Mouse (Mus musculus) liver, embryonic 12.5 days (tissue): Measurements from ENCODE around the gene Tpd52l2. TPM values are rescaled to one million over a fixed set of nuclear protein-coding genes. Genes with fewer than 3 reads are reported as not detected.

Source experiments
- ATAC-seq: fragments of 200-750 bp; cut with Nextera tagmentation; 2 replicates; pipeline ENCODE4 v1.8.0; 2017; ENCODE audit warnings: moderate number of reproducible peaks, mild to moderate bottlenecking, moderate library complexity
- H3K27ac ChIP-seq: fragments of 300-500 bp; sonication (generic); 2 replicates; pipeline ENCODE4 v1.5.1; 2016; ENCODE audit warnings: mild to moderate bottlenecking
- H3K27me3 ChIP-seq: fragments of 300-500 bp; sonication (generic); replicated peaks from 2 replicates; pipeline ENCODE4 v1.6.1; 2016; ENCODE audit warnings: mild to moderate bottlenecking, moderate library complexity
- H3K36me3 ChIP-seq: fragments of 300-500 bp; sonication (generic); 2 replicates; pipeline ENCODE4 v1.6.1; 2016; ENCODE audit warnings: mild to moderate bottlenecking, moderate library complexity
- H3K4me1 ChIP-seq: fragments of 300-500 bp; sonication (generic); 2 replicates; pipeline ENCODE4 v1.6.1; 2016
- H3K4me2 ChIP-seq: fragments of 300-500 bp; sonication (generic); 2 replicates; pipeline ENCODE4 v1.6.1; 2016; ENCODE audit warnings: mild to moderate bottlenecking, moderate library complexity
- H3K4me3 ChIP-seq: fragments of 300-500 bp; sonication (generic); 2 replicates; pipeline ENCODE4 v1.5.1; 2016; ENCODE audit warnings: mild to moderate bottlenecking, moderate library complexity
- H3K9ac ChIP-seq: fragments of 300-500 bp; sonication (generic); 2 replicates; pipeline ENCODE4 v1.6.1; 2016; ENCODE audit warnings: mild to moderate bottlenecking, moderate library complexity
- H3K9me3 ChIP-seq: fragments of 300-500 bp; sonication (generic); replicated peaks from 2 replicates; pipeline ENCODE4 v1.6.1; 2016; ENCODE audit warnings: mild to moderate bottlenecking, moderate library complexity
- WGBS: fragments of 180-500 bp; shearing (Covaris S2); methylation state at CpG from one replicate; pipeline ENCODE4 v1.1.7; 2016; ENCODE audit not compliant: insufficient replicate concordance; 5-methylcytosine and 5-hydroxymethylcytosine counted together
- polyA plus RNA-seq: library from polyadenylated mRNA; unstranded; fragments of >200 nt; fragmentation: Nextera tagmentation; extraction: Ambion mirVana; gene quantifications from 2 replicates; pipeline ENCODE4 v1.2.1, GENCODE M21; 2016

The Tpd52l2 gene
- polyA plus RNA-seq, 1 experiment from 2014 or later: 95.8 TPM

- Histone ChIP-seq H3K4me2 (peak overlapping the region; percentile 42), H3K36me3 (no peaks in the 10 kb centered on the region), H3K9ac (peak overlapping the region; percentile 33; the same call in 1 of the 2 replicates), H3K27ac (peak overlapping the region; percentile 43), H3K4me3 (no peak overlapping the region), H3K4me1 (peaks cover 48% of the 10 kb centered on the region), H3K27me3 (peaks cover 15% of the 10 kb centered on the region; the same call in 1 of the 2 replicates), H3K9me3 (no peaks in the 10 kb centered on the region)
- WGBS: 21% methylated on average over 7 of the region's 7 CpGs
- peak; percentile 40 for ATAC-seq
Observed at GRCm38 (mm10) chr2:181463008-181463738, 33.8 kb upstream of the Tpd52l2 start.

- no peak for ATAC-seq
- H3K27ac ChIP-seq: no peak overlapping the region
- H3K4me3 ChIP-seq: no peak overlapping the region
- peaks cover 22% of the 10 kb centered on the region; the same call in 1 of the 2 replicates for H3K27me3 ChIP-seq
- H3K4me2 ChIP-seq: no peak overlapping the region
- H3K9me3 ChIP-seq: no peaks in the 10 kb centered on the region
- H3K36me3 ChIP-seq: no peaks in the 10 kb centered on the region
- no peak overlapping the region for H3K9ac ChIP-seq
- WGBS: 55% methylated on average over 3 of the region's 3 CpGs
- H3K4me1 ChIP-seq: peaks cover 42% of the 10 kb centered on the region
Observed at GRCm38 (mm10) chr2:181465423-181465822, 31.5 kb upstream of the Tpd52l2 start.

- Histone ChIP-seq H3K4me3 (no peak overlapping the region), H3K9ac (no peak overlapping the region), H3K4me1 (peaks cover 26% of the 10 kb centered on the region), H3K27ac (no peak overlapping the region), H3K27me3 (0 out of 2 replicates have a peak, but pooled peaks cover 9% of the 10 kb centered on the region), H3K36me3 (no peaks in the 10 kb centered on the region), H3K9me3 (no peaks in the 10 kb centered on the region), H3K4me2 (no peak overlapping the region)
- WGBS: 20% methylated on average over 2 of the region's 2 CpGs
- no peak for ATAC-seq
Observed at GRCm38 (mm10) chr2:181470285-181470684, 26.7 kb upstream of the Tpd52l2 start.

GRCm38 (mm10) chr2:181471246-181471645 is 25.7 kb upstream of the Tpd52l2 start:
- H3K27me3 ChIP-seq: 0 out of 2 replicates have a peak, but pooled peaks cover 9% of the 10 kb centered on the region
- no peak overlapping the region for H3K27ac ChIP-seq
- H3K4me2 ChIP-seq: 0 out of 2 replicates have a peak overlapping the region, but pooled peaks have one; percentile 7
- 27% methylated on average over 5 of the region's 5 CpGs for WGBS
- no peaks in the 10 kb centered on the region for H3K9me3 ChIP-seq
- H3K36me3 ChIP-seq: no peaks in the 10 kb centered on the region
- no peak overlapping the region for H3K9ac ChIP-seq
- no peak overlapping the region for H3K4me3 ChIP-seq
- H3K4me1 ChIP-seq: peaks cover 26% of the 10 kb centered on the region
- ATAC-seq: peak; percentile 50

- no peak overlapping the region for H3K4me2 ChIP-seq
- no peaks in the 10 kb centered on the region for H3K9me3 ChIP-seq
- no peak overlapping the region for H3K4me3 ChIP-seq
- no peak overlapping the region for H3K9ac ChIP-seq
- H3K4me1 ChIP-seq: peaks cover 26% of the 10 kb centered on the region
- no peak for ATAC-seq
- 40% methylated on average over 1 of the region's 1 CpGs for WGBS
- no peak overlapping the region for H3K27ac ChIP-seq
- 0 out of 2 replicates have a peak, but pooled peaks cover 9% of the 10 kb centered on the region for H3K27me3 ChIP-seq
- H3K36me3 ChIP-seq: no peaks in the 10 kb centered on the region
Observed at GRCm38 (mm10) chr2:181472256-181472827, 24.6 kb upstream of the Tpd52l2 start.

- H3K27me3 ChIP-seq: no peaks in the 10 kb centered on the region; the same call in 1 of the 2 replicates
- no peak overlapping the region for H3K9ac ChIP-seq
- H3K4me1 ChIP-seq: peaks cover 51% of the 10 kb centered on the region
- H3K4me3 ChIP-seq: no peak overlapping the region
- H3K27ac ChIP-seq: 0 out of 2 replicates have a peak overlapping the region, but pooled peaks have one; percentile 22
- H3K36me3 ChIP-seq: no peaks in the 10 kb centered on the region
- 22% methylated on average over 2 of the region's 2 CpGs for WGBS
- H3K9me3 ChIP-seq: no peaks in the 10 kb centered on the region
- ATAC-seq: no peak
- peak overlapping the region; percentile 41 for H3K4me2 ChIP-seq
Observed at GRCm38 (mm10) chr2:181483120-181483519, 13.8 kb upstream of the Tpd52l2 start.

GRCm38 (mm10) chr2:181483562-181484318 is 13.2 kb upstream of the Tpd52l2 start:
- Histone ChIP-seq H3K36me3 (no peaks in the 10 kb centered on the region), H3K4me2 (peak overlapping the region; percentile 41), H3K4me3 (0 out of 2 replicates have a peak overlapping the region, but pooled peaks have one; percentile 2), H3K27me3 (no peaks in the 10 kb centered on the region; the same call in 1 of the 2 replicates), H3K9ac (no peak overlapping the region), H3K9me3 (no peaks in the 10 kb centered on the region), H3K4me1 (peaks cover 52% of the 10 kb centered on the region), H3K27ac (0 out of 2 replicates have a peak overlapping the region, but pooled peaks have one; percentile 22)
- WGBS: 23% methylated on average over 7 of the region's 7 CpGs
- peak; percentile 48; the same call in 1 of the 2 replicates for ATAC-seq

- Histone ChIP-seq H3K9me3 (no peaks in the 10 kb centered on the region), H3K4me2 (no peak overlapping the region), H3K4me3 (no peak overlapping the region), H3K27me3 (no peaks in the 10 kb centered on the region; the same call in 1 of the 2 replicates), H3K4me1 (peaks cover 52% of the 10 kb centered on the region), H3K27ac (no peak overlapping the region), H3K9ac (no peak overlapping the region), H3K36me3 (no peaks in the 10 kb centered on the region)
- 49% methylated on average over 6 of the region's 6 CpGs for WGBS
- ATAC-seq: peak; percentile 70
Observed at GRCm38 (mm10) chr2:181484456-181485233, 12.3 kb upstream of the Tpd52l2 start.

- no peak overlapping the region for H3K9ac ChIP-seq
- H3K4me3 ChIP-seq: no peak overlapping the region
- H3K36me3 ChIP-seq: no peaks in the 10 kb centered on the region
- H3K27ac ChIP-seq: no peak overlapping the region
- peaks cover 52% of the 10 kb centered on the region for H3K4me1 ChIP-seq
- ATAC-seq: no peak
- no peaks in the 10 kb centered on the region for H3K27me3 ChIP-seq
- H3K4me2 ChIP-seq: no peak overlapping the region
- H3K9me3 ChIP-seq: no peaks in the 10 kb centered on the region
- 47% methylated on average over 1 of the region's 1 CpGs for WGBS
Observed at GRCm38 (mm10) chr2:181485741-181486140, 11.2 kb upstream of the Tpd52l2 start.

GRCm38 (mm10) chr2:181487338-181488277 is 9.3 kb upstream of the Tpd52l2 start:
- H3K9ac ChIP-seq: no peak overlapping the region
- H3K4me2 ChIP-seq: no peak overlapping the region
- H3K9me3 ChIP-seq: no peaks in the 10 kb centered on the region
- no peaks in the 10 kb centered on the region for H3K27me3 ChIP-seq
- peak overlapping the region; percentile 61 for H3K27ac ChIP-seq
- peak; percentile 34 for ATAC-seq
- H3K4me3 ChIP-seq: no peak overlapping the region
- 29% methylated on average over 5 of the region's 5 CpGs for WGBS
- no peaks in the 10 kb centered on the region for H3K36me3 ChIP-seq
- peaks cover 65% of the 10 kb centered on the region for H3K4me1 ChIP-seq
